Mouse (Mus musculus): ENCODE data around the gene Padi1.

DNA sequence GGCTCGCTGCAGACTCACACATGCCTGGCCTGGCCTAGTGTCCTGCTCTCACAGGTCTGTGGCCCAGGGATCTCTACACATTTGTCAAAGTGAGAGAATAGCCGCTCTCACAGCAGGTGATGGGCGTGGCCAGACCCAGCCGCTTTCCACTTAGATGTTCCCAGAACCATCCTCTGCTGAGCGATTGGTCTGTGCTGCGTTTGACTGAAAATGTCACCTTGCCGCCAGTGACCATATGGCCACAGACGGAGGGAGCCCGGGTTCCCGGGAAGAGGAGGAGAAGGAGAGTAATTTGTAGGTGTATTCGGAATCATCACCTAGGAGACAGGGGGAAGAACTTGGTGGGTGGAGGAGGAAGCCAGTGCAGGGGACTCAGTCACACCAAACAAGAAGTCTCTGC, 27.4 kb upstream of the Padi1 start:
- no peak for TF ChIP-seq POLR2A (IDR thresholded peaks at IDR 0.05; ENCODE audit: borderline replicate concordance, low read depth, low read length)
- TF ChIP-seq CTCF (IDR thresholded peaks at IDR 0.05; ENCODE audit: low read depth, low read length): no peak
